Mouse (Mus musculus): ENCODE results near the gene Sesn2. TPM values are rescaled to one million over a fixed set of nuclear protein-coding genes. Genes with fewer than 3 reads are reported as not detected.

The Sesn2 gene
- total RNA-seq, 2 experiments from 2014 or later, result 3.8 to 7.3 TPM

Other genes starting within 250 kb of the Sesn2 start
- gene Gmeb1, start 248.9 kb downstream of the Sesn2 start, total RNA-seq (2014; fragmentation: Nextera tagmentation), result 24.1 and 37.8 TPM in 2 replicates
- 22.0 and 25.1 TPM in 2 replicates for gene Gmeb1, start 248.9 kb downstream of the Sesn2 start, total RNA-seq (2017)
- 46.1 and 55.7 TPM in 2 replicates for gene Taf12, start 236.1 kb downstream of the Sesn2 start, total RNA-seq (2014; fragmentation: Nextera tagmentation)
- gene Taf12, start 236.1 kb downstream of the Sesn2 start, total RNA-seq (2017), result 71.5 and 106 TPM in 2 replicates
- gene Rab42, start 207.1 kb downstream of the Sesn2 start, total RNA-seq (2014; fragmentation: Nextera tagmentation), result not detected in 2 replicates
- gene Rab42, start 207.1 kb downstream of the Sesn2 start, total RNA-seq (2017), result not detected in 2 replicates
- 42.1 and 56.8 TPM in 2 replicates for gene Trnau1ap, start 181.0 kb downstream of the Sesn2 start, total RNA-seq (2014; fragmentation: Nextera tagmentation)
- 52.0 and 57.9 TPM in 2 replicates for gene Trnau1ap, start 181.0 kb downstream of the Sesn2 start, total RNA-seq (2017)
- 70.1 and 82.4 TPM in 2 replicates for gene Rcc1, start 156.9 kb downstream of the Sesn2 start, total RNA-seq (2014; fragmentation: Nextera tagmentation)
- 40.0 and 64.8 TPM in 2 replicates for gene Rcc1, start 156.9 kb downstream of the Sesn2 start, total RNA-seq (2017)
- gene Phactr4, start 88.0 kb downstream of the Sesn2 start, total RNA-seq (2014; fragmentation: Nextera tagmentation), result 67.0 and 72.8 TPM in 2 replicates
- 19.5 and 26.5 TPM in 2 replicates for gene Phactr4, start 88.0 kb downstream of the Sesn2 start, total RNA-seq (2017)
- 21.2 and 23.4 TPM in 2 replicates for gene Med18, start 46.6 kb downstream of the Sesn2 start, total RNA-seq (2014; fragmentation: Nextera tagmentation)
- gene Med18, start 46.6 kb downstream of the Sesn2 start, total RNA-seq (2017), result 8.2 and 16.3 TPM in 2 replicates
- gene Atpif1, start 23.2 kb upstream of the Sesn2 start, total RNA-seq (2014; fragmentation: Nextera tagmentation), result 1,479 and 1,723 TPM in 2 replicates
- gene Atpif1, start 23.2 kb upstream of the Sesn2 start, total RNA-seq (2017), result 2,914 and 3,482 TPM in 2 replicates
- 160 and 183 TPM in 2 replicates for gene Dnajc8, start 25.0 kb upstream of the Sesn2 start, total RNA-seq (2014; fragmentation: Nextera tagmentation)
- gene Dnajc8, start 25.0 kb upstream of the Sesn2 start, total RNA-seq (2017), result 481 and 593 TPM in 2 replicates
- gene Ptafr, start 53.6 kb upstream of the Sesn2 start, total RNA-seq (2014; fragmentation: Nextera tagmentation), result not detected in 2 replicates
- 0.23 TPM in 1 of 2 replicates, not detected in the other for gene Ptafr, start 53.6 kb upstream of the Sesn2 start, total RNA-seq (2017)
- 34.3 and 35.4 TPM in 2 replicates for gene Eya3, start 128.5 kb upstream of the Sesn2 start, total RNA-seq (2014; fragmentation: Nextera tagmentation)
- 22.3 and 25.2 TPM in 2 replicates for gene Eya3, start 128.5 kb upstream of the Sesn2 start, total RNA-seq (2017)
- gene Xkr8, start 222.0 kb upstream of the Sesn2 start, total RNA-seq (2014; fragmentation: Nextera tagmentation), result 0.92 and 2.9 TPM in 2 replicates
- 0.42 and 1.9 TPM in 2 replicates for gene Xkr8, start 222.0 kb upstream of the Sesn2 start, total RNA-seq (2017)
- gene Smpdl3b, start 246.8 kb upstream of the Sesn2 start, total RNA-seq (2014; fragmentation: Nextera tagmentation), result not detected in 2 replicates
- gene Smpdl3b, start 246.8 kb upstream of the Sesn2 start, total RNA-seq (2017), result not detected in 2 replicates